Mouse (Mus musculus) spleen, adult 2 months (tissue): ENCODE measurements around the gene Zfp978. TPM values are rescaled to one million over a fixed set of nuclear protein-coding genes. Genes with fewer than 3 reads are reported as not detected.
"Not testable (repeated sequence)": the region's sequence is repeated elsewhere in the genome, so short reads cannot be mapped to it uniquely, and the experiment has no call there.

Source experiments
- DNase-seq, 2 experiments: peaks; one replicate each; pipeline versions ENCODE4 v3.0.0 to v3.0.0-alpha.2; 2012 to 2021; ENCODE audit warnings: low spot score in 2 of 2, low read depth in 1 of 2
- H3K27ac ChIP-seq: fragments of 200-500 bp; 2 replicates; pipeline ENCODE4 v1.5.1; 2012; ENCODE audit warnings: low read length, inconsistent platforms; ENCODE audit not compliant: insufficient read depth
- H3K27me3 ChIP-seq: fragments of 200-500 bp; 2 replicates; pipeline ENCODE4 v1.6.1; 2012; ENCODE audit warnings: mild to moderate bottlenecking, moderate library complexity, low read length, inconsistent platforms; ENCODE audit not compliant: control insufficient read depth, insufficient read depth
- H3K36me3 ChIP-seq: fragments of 200-500 bp; 2 replicates; pipeline ENCODE4 v1.6.1; 2012; ENCODE audit warnings: mild to moderate bottlenecking, low read length, inconsistent platforms; ENCODE audit not compliant: control insufficient read depth, insufficient read depth
- H3K4me1 ChIP-seq: fragments of 200-500 bp; 2 replicates; pipeline ENCODE4 v1.6.1; 2011; ENCODE audit warnings: inconsistent platforms; ENCODE audit not compliant: control insufficient read depth, insufficient read depth, insufficient read length
- H3K4me3 ChIP-seq: fragments of 200-500 bp; 2 replicates; pipeline ENCODE4 v1.5.1; 2011; ENCODE audit warnings: mild to moderate bottlenecking, inconsistent platforms; ENCODE audit not compliant: insufficient read depth, insufficient read length; ENCODE audit errors: extremely low read depth
- whole genome bisulfite sequencing: fragments of 180-500 bp; shearing (Covaris S2); methylation state at CpG from one replicate; pipeline ENCODE4 v1.1.7; 2018; 5-methylcytosine and 5-hydroxymethylcytosine counted together
- polyA plus RNA-seq: library from polyadenylated mRNA; depleted of rRNA; stranded (reverse); fragments of >200 nt; gene quantifications from 2 replicates; pipeline ENCODE4 v1.2.3, GENCODE M21; 2012

The Zfp978 gene
- polyA plus RNA-seq, 1 experiment: not detected

- 83% methylated on average over 8 of the region's 8 CpGs for WGBS
These were observed 39.1 kb downstream of the Zfp978 start for GRCm38 (mm10) chr4:147400031-147400847.

GRCm38 (mm10) chr4:147400848-147401715, 40.0 kb downstream of the Zfp978 start:
- H3K27me3 ChIP-seq, H3K4me1 ChIP-seq, H3K36me3 ChIP-seq, H3K4me3 ChIP-seq, DNase-seq, H3K27ac ChIP-seq: not testable (repeated sequence)
- 80% methylated on average over 17 of the region's 17 CpGs for WGBS

More at GRCm38 (mm10) chr4:147400031-147400847, 39.1 kb downstream of the Zfp978 start:
- not testable (repeated sequence) for H3K36me3 ChIP-seq, H3K27me3 ChIP-seq, DNase-seq, H3K4me1 ChIP-seq, H3K27ac ChIP-seq, H3K4me3 ChIP-seq

GRCm38 (mm10) chr4:147401736-147402506, 40.8 kb downstream of the Zfp978 start:
- not testable (repeated sequence) for H3K27ac ChIP-seq, H3K27me3 ChIP-seq, DNase-seq, H3K4me1 ChIP-seq, H3K36me3 ChIP-seq, H3K4me3 ChIP-seq
- 81% methylated on average over 17 of the region's 17 CpGs for WGBS

DNA sequence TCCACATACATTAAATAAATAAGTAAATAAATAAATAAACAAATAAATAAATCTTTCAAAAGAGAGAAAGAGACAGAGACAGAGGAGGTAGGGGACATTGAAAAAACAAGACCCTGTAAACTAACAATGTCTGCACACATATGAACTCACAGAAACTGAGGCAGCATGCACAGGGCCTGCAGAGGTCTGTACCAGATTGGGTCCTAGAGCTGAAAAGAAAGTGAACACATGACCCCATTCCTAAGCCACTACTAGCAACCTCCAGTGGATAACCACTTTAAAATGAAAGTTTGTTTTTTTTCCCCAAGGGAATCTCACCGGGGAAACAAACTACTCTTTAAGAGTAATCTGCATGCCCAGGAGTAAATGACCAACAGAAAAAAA, 41.4 kb downstream of the Zfp978 start:
- not testable (repeated sequence) for H3K4me1 ChIP-seq, H3K36me3 ChIP-seq, H3K27me3 ChIP-seq, H3K4me3 ChIP-seq, H3K27ac ChIP-seq, DNase-seq
- WGBS: 21% methylated on average over 1 of the region's 1 CpGs

- not testable (repeated sequence) for H3K27ac ChIP-seq, DNase-seq, H3K4me1 ChIP-seq, H3K4me3 ChIP-seq, H3K27me3 ChIP-seq, H3K36me3 ChIP-seq
- WGBS: 90% methylated on average over 6 of the region's 6 CpGs
These were observed 42.4 kb downstream of the Zfp978 start for GRCm38 (mm10) chr4:147403509-147403908.

GRCm38 (mm10) chr4:147403931-147404913, 43.1 kb downstream of the Zfp978 start:
- DNase-seq, H3K4me1 ChIP-seq, H3K27ac ChIP-seq, H3K27me3 ChIP-seq, H3K4me3 ChIP-seq, H3K36me3 ChIP-seq: not testable (repeated sequence)
- 71% methylated on average over 6 of the region's 6 CpGs for WGBS
